27 mouse cellular contexts compared by ENCODE assay signal in genomic region chr10:21520854-21521253, GRCm38 (mm10).
"Had no signal": no experiment of that assay in that cellular context is flagged by ENCODE, and none has a peak within 500 bp of the region (broad histone marks: within the 10 kb centered on the region; RNA-seq: fewer than 3 reads in every experiment).

No protein-coding gene starts in this region.

- H3K27ac ChIP-seq: gastrocnemius, adult 2 months; heart, adult 2 months; heart, embryonic 13.5 days; heart, embryonic 15.5 days; hindbrain, embryonic 10.5 days; hindbrain, embryonic 12.5 days; hindbrain, embryonic 14.5 days; intestine, embryonic 15.5 days; layer of hippocampus, adult 2 months; limb, embryonic 10.5 days; limb, embryonic 12.5 days; liver, embryonic 13.5 days; liver, embryonic 15.5 days had no signal

- H3K9ac ChIP-seq: heart, embryonic 13.5 days; heart, embryonic 15.5 days; hindbrain, embryonic 12.5 days; hindbrain, embryonic 14.5 days; intestine, embryonic 15.5 days; limb, embryonic 12.5 days; liver, embryonic 13.5 days; liver, embryonic 15.5 days had no signal

- H3K27me3 ChIP-seq: heart, embryonic 13.5 days; heart, embryonic 15.5 days; hindbrain, embryonic 12.5 days; intestine, embryonic 15.5 days; limb, embryonic 12.5 days; liver, embryonic 13.5 days; liver, embryonic 15.5 days had no signal

- H3K4me2 ChIP-seq: heart, embryonic 11.5 days; heart, embryonic 13.5 days; heart, embryonic 15.5 days; hindbrain, embryonic 12.5 days; hindbrain, embryonic 14.5 days; intestine, embryonic 15.5 days; limb, embryonic 12.5 days; liver, embryonic 11.5 days; liver, embryonic 13.5 days; liver, embryonic 15.5 days had no signal

- H3K36me3 ChIP-seq: heart, embryonic 13.5 days; heart, embryonic 15.5 days; hindbrain, embryonic 10.5 days; hindbrain, embryonic 12.5 days; intestine, embryonic 15.5 days; limb, embryonic 10.5 days; limb, embryonic 12.5 days; liver, embryonic 13.5 days; liver, embryonic 15.5 days had no signal

- H3K4me1 ChIP-seq: heart, embryonic 15.5 days; hindbrain, embryonic 10.5 days; hindbrain, embryonic 12.5 days; intestine, embryonic 15.5 days; limb, embryonic 10.5 days; limb, embryonic 12.5 days had no signal

- ATAC-seq: hindbrain, embryonic 16.5 days; inflammation-experienced regulatory T-cells, adult 6 months; intestine, embryonic 15.5 days; intestine, postnatal 0 days had no signal

- DNase-seq: gastrocnemius, adult 2 months; gastrocnemius, postnatal 10 days; gastrocnemius, postnatal 25 days; heart, adult 2 months; heart, postnatal 4 days; kidney, adult 18-20 months; kidney, adult 8-10 months; kidney, postnatal 10 days; kidney, postnatal 25 days; kidney, postnatal 4 days; liver; liver, embryonic 13.5 days had no signal

- H3K4me3 ChIP-seq: gastrocnemius, adult 2 months; heart, adult 2 months; heart, embryonic 13.5 days; heart, embryonic 15.5 days; hindbrain, embryonic 10.5 days; hindbrain, embryonic 12.5 days; intestine, embryonic 15.5 days; layer of hippocampus, adult 2 months; limb, embryonic 10.5 days; limb, embryonic 12.5 days; liver, embryonic 13.5 days; liver, embryonic 15.5 days had no signal

- H3K9me3 ChIP-seq: heart, embryonic 13.5 days; heart, embryonic 15.5 days; hindbrain, embryonic 10.5 days; hindbrain, embryonic 12.5 days; intestine, embryonic 15.5 days; limb, embryonic 10.5 days; limb, embryonic 12.5 days; liver, embryonic 13.5 days; liver, embryonic 15.5 days had no signal
